Mouse (Mus musculus) frontal cortex, postnatal 36 days (tissue): ENCODE results near the gene Rgs7.
A peak's percentile ranks its signal among the peaks of the same experiment; 100 is the strongest.

Experiments used
- DNase-seq, 2 experiments: peaks; one replicate each; pipeline ENCODE4 v3.0.0; 2022; ENCODE audit warnings: low spot score in 2 of 2

The Rgs7 gene

DNA sequence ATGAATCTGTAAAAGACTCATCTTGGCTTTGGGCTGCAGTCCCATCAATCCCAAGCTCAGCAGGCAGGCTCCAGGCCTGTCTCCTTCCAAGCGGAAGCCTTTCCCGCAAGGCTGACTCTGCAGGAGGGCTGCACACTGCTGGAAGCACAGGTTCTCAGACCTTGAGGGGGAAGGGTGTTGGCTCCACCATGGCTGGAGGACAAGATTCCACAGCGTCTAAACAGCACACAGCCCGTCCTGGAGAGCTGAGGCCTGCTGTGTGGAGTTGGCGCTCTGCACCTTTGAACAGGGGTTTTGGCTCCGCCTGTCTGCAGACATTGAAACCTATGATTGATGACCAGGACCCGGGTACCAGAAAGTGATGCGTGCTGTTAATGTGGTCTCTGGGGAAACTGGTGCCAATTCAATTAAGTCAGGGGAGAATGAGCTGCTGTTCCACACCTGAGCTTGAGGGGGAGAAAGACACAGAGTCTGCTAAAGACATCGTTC, 463.5 kb downstream of the Rgs7 start:
- DNase-seq, result no peak

GRCm38 (mm10) chr1:175028267-175028666, 464.0 kb downstream of the Rgs7 start:
- no peak for DNase-seq

GRCm38 (mm10) chr1:175025781-175026309, 466.5 kb downstream of the Rgs7 start:
- peak in 1 of 2 experiments; percentile 26 for DNase-seq

GRCm38 (mm10) chr1:175024136-175024535, 468.2 kb downstream of the Rgs7 start:
- DNase-seq, result no peak
